Mouse (Mus musculus): ENCODE measurements around the gene Lgals9. TPM values are rescaled to one million over a fixed set of nuclear protein-coding genes. Genes with fewer than 3 reads are reported as not detected.
"Not testable (repeated sequence)": the region's sequence is repeated elsewhere in the genome, so short reads cannot be mapped to it uniquely, and the experiment has no call there.

The Lgals9 gene
- polyA plus RNA-seq, 1 experiment from 2014 or later: 52.9 TPM

- Histone ChIP-seq H3K4me1 (replicated peaks; ENCODE audit: control insufficient read depth, insufficient read depth, low read length) (peaks cover 14% of the 10 kb centered on the region), H3K4me2 (ENCODE audit: low read length) (no peak overlapping the region)
- WGBS: 52% methylated on average over 11 of the region's 11 CpGs
These were observed 18.5 kb upstream of the Lgals9 start for GRCm38 (mm10) chr11:79003053-79003768.

GRCm38 (mm10) chr11:79002551-79002951 lies 17.8 kb upstream of the Lgals9 start:
- Histone ChIP-seq H3K27me3 (replicated peaks; ENCODE audit: control insufficient read depth, insufficient read depth, low read length) (no peaks in the 10 kb centered on the region), H3K9me3 (ENCODE audit: control insufficient read depth, low read length) (no peaks in the 10 kb centered on the region), H3K36me3 (ENCODE audit: control insufficient read depth, insufficient read depth, low read length) (no peaks in the 10 kb centered on the region), H3K4me3 (ENCODE audit: low read depth, low read length) (no peak overlapping the region), H3K27ac (ENCODE audit: low read depth) (peak overlapping the region; percentile 55), H3K9ac (ENCODE audit: low read length) (no peak overlapping the region), H3K4me2 (ENCODE audit: low read length) (no peak overlapping the region), H3K4me1 (replicated peaks; ENCODE audit: control insufficient read depth, insufficient read depth, low read length) (peaks cover 13% of the 10 kb centered on the region)
- 45% methylated on average over 5 of the region's 5 CpGs for WGBS
- ATAC-seq (replicated peaks; ENCODE audit: low FRiP score, low TSS enrichment, low read depth) (peak; percentile 63; the same call in 1 of the 2 replicates), DNase-seq (ENCODE audit: low spot score) (peak; percentile 69)

More at GRCm38 (mm10) chr11:79003053-79003768, 18.5 kb upstream of the Lgals9 start:
- H3K36me3 ChIP-seq (ENCODE audit: control insufficient read depth, insufficient read depth, low read length): no peaks in the 10 kb centered on the region
- no peak overlapping the region for H3K9ac ChIP-seq (ENCODE audit: low read length)
- no peak overlapping the region for H3K4me3 ChIP-seq (ENCODE audit: low read depth, low read length)
- H3K9me3 ChIP-seq (ENCODE audit: control insufficient read depth, low read length): no peaks in the 10 kb centered on the region
- ATAC-seq (replicated peaks; ENCODE audit: low FRiP score, low TSS enrichment, low read depth): 0 out of 2 replicates have a peak, but pooled peaks have one; percentile 22
- H3K27me3 ChIP-seq (replicated peaks; ENCODE audit: control insufficient read depth, insufficient read depth, low read length): no peaks in the 10 kb centered on the region
- no peak for DNase-seq (ENCODE audit: low spot score)
- peak overlapping the region; percentile 62 for H3K27ac ChIP-seq (ENCODE audit: low read depth)

- H3K9ac ChIP-seq (ENCODE audit: low read length): no peak overlapping the region
- DNase-seq (ENCODE audit: low spot score) (no peak), ATAC-seq (replicated peaks; ENCODE audit: low FRiP score, low TSS enrichment, low read depth) (no peak)
- H3K27me3 ChIP-seq (replicated peaks; ENCODE audit: control insufficient read depth, insufficient read depth, low read length): no peaks in the 10 kb centered on the region
- H3K4me1 ChIP-seq (replicated peaks; ENCODE audit: control insufficient read depth, insufficient read depth, low read length): peaks cover 13% of the 10 kb centered on the region
- H3K4me2 ChIP-seq (ENCODE audit: low read length): no peak overlapping the region
- no peaks in the 10 kb centered on the region for H3K36me3 ChIP-seq (ENCODE audit: control insufficient read depth, insufficient read depth, low read length)
- WGBS: 75% methylated on average over 4 of the region's 4 CpGs
- H3K9me3 ChIP-seq (ENCODE audit: control insufficient read depth, low read length): no peaks in the 10 kb centered on the region
- no peak overlapping the region; the same call in 1 of the 2 replicates for H3K27ac ChIP-seq (ENCODE audit: low read depth)
- no peak overlapping the region for H3K4me3 ChIP-seq (ENCODE audit: low read depth, low read length)
These were observed 17.1 kb upstream of the Lgals9 start for GRCm38 (mm10) chr11:79001871-79002270.

- ATAC-seq (replicated peaks; ENCODE audit: low FRiP score, low TSS enrichment, low read depth) (no peak), DNase-seq (ENCODE audit: low spot score) (no peak)
- Histone ChIP-seq H3K27ac (ENCODE audit: low read depth) (peak overlapping the region; percentile 33; the same call in 1 of the 2 replicates), H3K9me3 (ENCODE audit: control insufficient read depth, low read length) (0 out of 2 replicates have a peak, but pooled peaks cover 3% of the 10 kb centered on the region), H3K4me1 (replicated peaks; ENCODE audit: control insufficient read depth, insufficient read depth, low read length) (peaks cover 13% of the 10 kb centered on the region; the same call in 1 of the 2 replicates), H3K27me3 (replicated peaks; ENCODE audit: control insufficient read depth, insufficient read depth, low read length) (no peaks in the 10 kb centered on the region), H3K9ac (ENCODE audit: low read length) (no peak overlapping the region), H3K4me2 (ENCODE audit: low read length) (no peak overlapping the region), H3K36me3 (ENCODE audit: control insufficient read depth, insufficient read depth, low read length) (no peaks in the 10 kb centered on the region), H3K4me3 (ENCODE audit: low read depth, low read length) (no peak overlapping the region)
- WGBS: 55% methylated on average over 6 of the region's 6 CpGs
These were observed 14.4 kb upstream of the Lgals9 start for GRCm38 (mm10) chr11:78999118-78999517.

GRCm38 (mm10) chr11:78990875-78991543 lies 6.3 kb upstream of the Lgals9 start:
- not testable (repeated sequence) for H3K9ac ChIP-seq (ENCODE audit: low read length); H3K9me3 ChIP-seq (ENCODE audit: control insufficient read depth, low read length); H3K27ac ChIP-seq (ENCODE audit: low read depth); H3K4me2 ChIP-seq (ENCODE audit: low read length); DNase-seq (ENCODE audit: low spot score); H3K4me1 ChIP-seq (replicated peaks; ENCODE audit: control insufficient read depth, insufficient read depth, low read length); H3K36me3 ChIP-seq (ENCODE audit: control insufficient read depth, insufficient read depth, low read length); ATAC-seq (replicated peaks; ENCODE audit: low FRiP score, low TSS enrichment, low read depth); H3K4me3 ChIP-seq (ENCODE audit: low read depth, low read length); H3K27me3 ChIP-seq (replicated peaks; ENCODE audit: control insufficient read depth, insufficient read depth, low read length)
- 72% methylated on average over 5 of the region's 5 CpGs for WGBS

GRCm38 (mm10) chr11:78990096-78990495 lies 5.3 kb upstream of the Lgals9 start:
- no peaks in the 10 kb centered on the region for H3K36me3 ChIP-seq (ENCODE audit: control insufficient read depth, insufficient read depth, low read length)
- H3K4me1 ChIP-seq (replicated peaks; ENCODE audit: control insufficient read depth, insufficient read depth, low read length): no peaks in the 10 kb centered on the region
- H3K4me2 ChIP-seq (ENCODE audit: low read length): no peak overlapping the region
- 92% methylated on average over 9 of the region's 9 CpGs for WGBS
- ATAC-seq (replicated peaks; ENCODE audit: low FRiP score, low TSS enrichment, low read depth) (no peak), DNase-seq (ENCODE audit: low spot score) (no peak)
- H3K27me3 ChIP-seq (replicated peaks; ENCODE audit: control insufficient read depth, insufficient read depth, low read length): no peaks in the 10 kb centered on the region
- H3K4me3 ChIP-seq (ENCODE audit: low read depth, low read length): no peak overlapping the region
- H3K27ac ChIP-seq (ENCODE audit: low read depth): no peak overlapping the region
- H3K9ac ChIP-seq (ENCODE audit: low read length): no peak overlapping the region
- H3K9me3 ChIP-seq (ENCODE audit: control insufficient read depth, low read length): no peaks in the 10 kb centered on the region; the same call in 1 of the 2 replicates

GRCm38 (mm10) chr11:78989206-78989605 lies 4.5 kb upstream of the Lgals9 start:
- H3K9ac ChIP-seq (ENCODE audit: low read length); H3K4me1 ChIP-seq (replicated peaks; ENCODE audit: control insufficient read depth, insufficient read depth, low read length); H3K36me3 ChIP-seq (ENCODE audit: control insufficient read depth, insufficient read depth, low read length); H3K27me3 ChIP-seq (replicated peaks; ENCODE audit: control insufficient read depth, insufficient read depth, low read length); H3K9me3 ChIP-seq (ENCODE audit: control insufficient read depth, low read length); H3K4me2 ChIP-seq (ENCODE audit: low read length); ATAC-seq (replicated peaks; ENCODE audit: low FRiP score, low TSS enrichment, low read depth); DNase-seq (ENCODE audit: low spot score); H3K27ac ChIP-seq (ENCODE audit: low read depth); H3K4me3 ChIP-seq (ENCODE audit: low read depth, low read length): not testable (repeated sequence)
- 92% methylated on average over 11 of the region's 11 CpGs for WGBS

- Histone ChIP-seq H3K9ac (ENCODE audit: low read length) (no peak overlapping the region), H3K36me3 (ENCODE audit: control insufficient read depth, insufficient read depth, low read length) (no peaks in the 10 kb centered on the region), H3K27me3 (replicated peaks; ENCODE audit: control insufficient read depth, insufficient read depth, low read length) (no peaks in the 10 kb centered on the region), H3K9me3 (ENCODE audit: control insufficient read depth, low read length) (no peaks in the 10 kb centered on the region; the same call in 1 of the 2 replicates), H3K4me1 (replicated peaks; ENCODE audit: control insufficient read depth, insufficient read depth, low read length) (0 out of 2 replicates have a peak, but pooled peaks cover 8% of the 10 kb centered on the region), H3K27ac (ENCODE audit: low read depth) (no peak overlapping the region), H3K4me3 (ENCODE audit: low read depth, low read length) (no peak overlapping the region), H3K4me2 (ENCODE audit: low read length) (no peak overlapping the region)
- DNase-seq (ENCODE audit: low spot score): no peak
- WGBS: 88% methylated on average over 10 of the region's 10 CpGs
- no peak for ATAC-seq (replicated peaks; ENCODE audit: low FRiP score, low TSS enrichment, low read depth)
These were observed 1.7 kb upstream of the Lgals9 start for GRCm38 (mm10) chr11:78986311-78987002.

Measured in intestine, embryonic 14.5 days (tissue).